Mouse (Mus musculus) adrenal gland, postnatal 14 days (tissue): ENCODE measurements around the gene Ube2n. TPM values are rescaled to one million over a fixed set of nuclear protein-coding genes. Genes with fewer than 3 reads are reported as not detected.

Experiments
- DNase-seq: peaks from one replicate; pipeline ENCODE4 v3.0.0; 2021; ENCODE audit warnings: mixed read lengths
- long read RNA-seq, 2 experiments: library from polyadenylated mRNA; stranded (forward); transcript quantifications; one replicate each; pipeline ENCODE4 v2.0.0; 2021
- total RNA-seq: library from RNA; stranded (reverse); gene quantifications from 2 replicates; pipeline ENCODE4 v1.2.3, GENCODE M21; 2021

Ube2n gene
- total RNA-seq, result 133 and 134 TPM in 2 replicates
- long read RNA-seq, experiment 1, transcript Ube2n-201 (4 exons, 3,867 nt), result major isoform, 109 of 117 reads
- long read RNA-seq, experiment 1, partial matches to known transcripts, result 0 of 117 reads
- long read RNA-seq, experiment 1, other reads (novel, unspliced or antisense), result 5 of 117 reads
- long read RNA-seq, experiment 2, transcript Ube2n-201 (4 exons, 3,867 nt), result major isoform, 77 of 84 reads
- long read RNA-seq, experiment 2, partial matches to known transcripts, result 1 of 84 reads
- long read RNA-seq, experiment 2, other reads (novel, unspliced or antisense), result 4 of 84 reads

GRCm38 (mm10) chr10:95514656-95515292 lies at the start of gene Ube2n:
TSS of gene Ube2n (plus strand) at chr10:95515145.
- DNase-seq, result peak; percentile 99

- peak; percentile 53 for DNase-seq
These were observed 49.5 kb upstream of the Ube2n start for GRCm38 (mm10) chr10:95465485-95465896.

- no peak for DNase-seq
These were observed 46.1 kb upstream of the Ube2n start for GRCm38 (mm10) chr10:95468894-95469293.

GRCm38 (mm10) chr10:95471186-95471585 lies 43.8 kb upstream of the Ube2n start:
- no peak for DNase-seq

GRCm38 (mm10) chr10:95471889-95472547 lies 42.9 kb upstream of the Ube2n start:
- DNase-seq, result no peak

- DNase-seq, result peak; percentile 92
These were observed 39.0 kb upstream of the Ube2n start for GRCm38 (mm10) chr10:95475923-95476322.

GRCm38 (mm10) chr10:95477516-95477915 lies 37.4 kb upstream of the Ube2n start:
- DNase-seq, result no peak

- peak; percentile 53 for DNase-seq
These were observed 25.3 kb upstream of the Ube2n start for GRCm38 (mm10) chr10:95489653-95490052.

GRCm38 (mm10) chr10:95494268-95494667 lies 20.7 kb upstream of the Ube2n start:
- DNase-seq, result no peak

- no peak for DNase-seq
These were observed 13.9 kb upstream of the Ube2n start for GRCm38 (mm10) chr10:95501033-95501432.

- DNase-seq, result peak; percentile 91
These were observed 13.4 kb upstream of the Ube2n start, which contains the start of gene Mrpl42 for GRCm38 (mm10) chr10:95501463-95502081. TSS of gene Mrpl42 (minus strand) at chr10:95501940.

- no peak for DNase-seq
These were observed 11.3 kb upstream of the Ube2n start for GRCm38 (mm10) chr10:95503443-95504235.

- no peak for DNase-seq
These were observed 10.6 kb upstream of the Ube2n start for GRCm38 (mm10) chr10:95504341-95504740.

GRCm38 (mm10) chr10:95508126-95508525 lies 6.8 kb upstream of the Ube2n start:
- DNase-seq, result no peak

GRCm38 (mm10) chr10:95508793-95509192 lies 6.2 kb upstream of the Ube2n start:
- no peak for DNase-seq

GRCm38 (mm10) chr10:95509263-95509662 lies 5.7 kb upstream of the Ube2n start:
- DNase-seq, result no peak

- no peak for DNase-seq
These were observed 2.3 kb upstream of the Ube2n start for GRCm38 (mm10) chr10:95512635-95513034.

GRCm38 (mm10) chr10:95513768-95514556 lies 983 bp upstream of the Ube2n start:
- peak; percentile 13 for DNase-seq

GRCm38 (mm10) chr10:95515293-95515931 lies 467 bp downstream of the Ube2n start:
- peak; percentile 74 for DNase-seq

GRCm38 (mm10) chr10:95517656-95518055 lies 2.7 kb downstream of the Ube2n start:
- no peak for DNase-seq
